Mouse (Mus musculus): ENCODE data around the gene Krt5. TPM values are rescaled to one million over a fixed set of nuclear protein-coding genes. Genes with fewer than 3 reads are reported as not detected.
"Not testable (repeated sequence)": the region's sequence is repeated elsewhere in the genome, so short reads cannot be mapped to it uniquely, and the experiment has no call there.

Gene Krt5
- polyA plus RNA-seq, 1 experiment: not detected

GRCm38 (mm10) chr15:101707454-101707853 is 5.2 kb downstream of the Krt5 start:
- Histone ChIP-seq H3K27ac (ENCODE audit: control insufficient read depth, insufficient read depth, low read depth, low read length, poor library complexity) (no peak overlapping the region), H3K4me3 (replicated peaks; ENCODE audit: control insufficient read depth, low read depth, low read length) (no peak overlapping the region), H3K4me1 (ENCODE audit: control insufficient read depth, insufficient read depth, low read length) (no peaks in the 10 kb centered on the region)
- WGBS: 82% methylated on average over 9 of the region's 9 CpGs
- no peak for TF ChIP-seq POLR2A (IDR thresholded peaks at IDR 0.05; ENCODE audit: borderline replicate concordance, control insufficient read depth, low read depth, low read length)
- no peak for TF ChIP-seq CTCF (IDR thresholded peaks at IDR 0.05; ENCODE audit: control insufficient read depth, insufficient read depth, low read length)

- TF ChIP-seq POLR2A (IDR thresholded peaks at IDR 0.05; ENCODE audit: borderline replicate concordance, control insufficient read depth, low read depth, low read length) (no peak), CTCF (IDR thresholded peaks at IDR 0.05; ENCODE audit: control insufficient read depth, insufficient read depth, low read length) (no peak)
- H3K27ac ChIP-seq (ENCODE audit: control insufficient read depth, insufficient read depth, low read depth, low read length, poor library complexity): no peak overlapping the region
- H3K4me3 ChIP-seq (replicated peaks; ENCODE audit: control insufficient read depth, low read depth, low read length): no peak overlapping the region
- 62% methylated on average over 4 of the region's 4 CpGs for WGBS
- H3K4me1 ChIP-seq (ENCODE audit: control insufficient read depth, insufficient read depth, low read length): no peaks in the 10 kb centered on the region
Measured at GRCm38 (mm10) chr15:101704066-101704465, 8.6 kb downstream of the Krt5 start.

GRCm38 (mm10) chr15:101702380-101702779 is 10.3 kb downstream of the Krt5 start:
- 51% methylated on average over 2 of the region's 2 CpGs for WGBS
- TF ChIP-seq POLR2A (IDR thresholded peaks at IDR 0.05; ENCODE audit: borderline replicate concordance, control insufficient read depth, low read depth, low read length) (no peak), CTCF (IDR thresholded peaks at IDR 0.05; ENCODE audit: control insufficient read depth, insufficient read depth, low read length) (no peak)
- Histone ChIP-seq H3K4me3 (replicated peaks; ENCODE audit: control insufficient read depth, low read depth, low read length) (no peak overlapping the region), H3K4me1 (ENCODE audit: control insufficient read depth, insufficient read depth, low read length) (no peaks in the 10 kb centered on the region), H3K27ac (ENCODE audit: control insufficient read depth, insufficient read depth, low read depth, low read length, poor library complexity) (no peak overlapping the region)

GRCm38 (mm10) chr15:101699866-101700265 is 12.8 kb downstream of the Krt5 start:
- Histone ChIP-seq H3K4me3 (replicated peaks; ENCODE audit: control insufficient read depth, low read depth, low read length) (no peak overlapping the region), H3K4me1 (ENCODE audit: control insufficient read depth, insufficient read depth, low read length) (no peaks in the 10 kb centered on the region), H3K27ac (ENCODE audit: control insufficient read depth, insufficient read depth, low read depth, low read length, poor library complexity) (no peak overlapping the region)
- 76% methylated on average over 8 of the region's 8 CpGs for WGBS
- TF ChIP-seq POLR2A (IDR thresholded peaks at IDR 0.05; ENCODE audit: borderline replicate concordance, control insufficient read depth, low read depth, low read length): no peak
- TF ChIP-seq CTCF (IDR thresholded peaks at IDR 0.05; ENCODE audit: control insufficient read depth, insufficient read depth, low read length): no peak

GRCm38 (mm10) chr15:101699192-101699591 is 13.5 kb downstream of the Krt5 start:
- H3K27ac ChIP-seq (ENCODE audit: control insufficient read depth, insufficient read depth, low read depth, low read length, poor library complexity): no peak overlapping the region
- no peaks in the 10 kb centered on the region for H3K4me1 ChIP-seq (ENCODE audit: control insufficient read depth, insufficient read depth, low read length)
- no peak overlapping the region for H3K4me3 ChIP-seq (replicated peaks; ENCODE audit: control insufficient read depth, low read depth, low read length)
- 46% methylated on average over 3 of the region's 3 CpGs for WGBS
- no peak for TF ChIP-seq POLR2A (IDR thresholded peaks at IDR 0.05; ENCODE audit: borderline replicate concordance, control insufficient read depth, low read depth, low read length)
- TF ChIP-seq CTCF (IDR thresholded peaks at IDR 0.05; ENCODE audit: control insufficient read depth, insufficient read depth, low read length): no peak

GRCm38 (mm10) chr15:101697326-101698188 is 15.1 kb downstream of the Krt5 start:
- H3K27ac ChIP-seq (ENCODE audit: control insufficient read depth, insufficient read depth, low read depth, low read length, poor library complexity): no peak overlapping the region
- no peak for TF ChIP-seq CTCF (IDR thresholded peaks at IDR 0.05; ENCODE audit: control insufficient read depth, insufficient read depth, low read length)
- TF ChIP-seq POLR2A (IDR thresholded peaks at IDR 0.05; ENCODE audit: borderline replicate concordance, control insufficient read depth, low read depth, low read length): no peak

GRCm38 (mm10) chr15:101694207-101694606 is 18.5 kb downstream of the Krt5 start, which contains the start of gene Krt6a:
TSS of gene Krt6a (minus strand) at chr15:101694307.
- Histone ChIP-seq H3K27ac (ENCODE audit: control insufficient read depth, insufficient read depth, low read depth, low read length, poor library complexity) (no peak within 1 kb of the TSS), H3K4me3 (replicated peaks; ENCODE audit: control insufficient read depth, low read depth, low read length) (no peak within 1 kb of the TSS), H3K4me1 (ENCODE audit: control insufficient read depth, insufficient read depth, low read length) (no peaks in the 10 kb centered on the region)
- WGBS: 73% methylated on average over 5 of the region's 5 CpGs
- TF ChIP-seq POLR2A (IDR thresholded peaks at IDR 0.05; ENCODE audit: borderline replicate concordance, control insufficient read depth, low read depth, low read length): no peak
- TF ChIP-seq CTCF (IDR thresholded peaks at IDR 0.05; ENCODE audit: control insufficient read depth, insufficient read depth, low read length): no peak

More at GRCm38 (mm10) chr15:101697326-101698188, 15.1 kb downstream of the Krt5 start:
- H3K4me1 ChIP-seq (ENCODE audit: control insufficient read depth, insufficient read depth, low read length): no peaks in the 10 kb centered on the region
- no peak overlapping the region for H3K4me3 ChIP-seq (replicated peaks; ENCODE audit: control insufficient read depth, low read depth, low read length)
- 68% methylated on average over 8 of the region's 8 CpGs for WGBS

- not testable (repeated sequence) for H3K4me3 ChIP-seq (replicated peaks; ENCODE audit: control insufficient read depth, low read depth, low read length); H3K27ac ChIP-seq (ENCODE audit: control insufficient read depth, insufficient read depth, low read depth, low read length, poor library complexity); H3K4me1 ChIP-seq (ENCODE audit: control insufficient read depth, insufficient read depth, low read length)
- 85% methylated on average over 5 of the region's 5 CpGs for WGBS
Measured at GRCm38 (mm10) chr15:101690460-101690859, 22.2 kb downstream of the Krt5 start.
